Mouse (Mus musculus) cerebellum, adult 11 months (tissue): ENCODE results near the gene Babam2.

Experiments
- DNase-seq: peaks from one replicate; pipeline ENCODE4 v3.0.0; 2022

Gene Babam2

DNA sequence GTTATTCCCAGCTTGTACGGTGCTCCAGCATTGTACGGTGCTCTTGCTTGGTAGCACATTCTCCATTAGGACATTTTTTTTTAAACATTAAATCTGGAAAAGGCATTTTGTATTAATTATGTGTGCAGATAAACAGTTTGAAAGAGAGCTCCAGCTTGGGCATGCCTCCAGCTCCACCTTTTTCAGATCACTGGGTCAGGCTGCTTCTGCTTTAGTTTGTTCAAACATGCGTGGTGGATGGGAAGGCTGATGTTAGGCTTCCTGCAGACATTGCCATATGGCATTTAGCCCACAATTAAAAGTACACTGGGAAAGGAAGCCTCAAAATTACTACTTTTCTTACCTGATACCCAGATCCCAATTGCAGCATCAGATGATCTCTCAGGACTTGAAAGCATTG, 310.9 kb downstream of the Babam2 start:
- DNase-seq = no peak

DNA sequence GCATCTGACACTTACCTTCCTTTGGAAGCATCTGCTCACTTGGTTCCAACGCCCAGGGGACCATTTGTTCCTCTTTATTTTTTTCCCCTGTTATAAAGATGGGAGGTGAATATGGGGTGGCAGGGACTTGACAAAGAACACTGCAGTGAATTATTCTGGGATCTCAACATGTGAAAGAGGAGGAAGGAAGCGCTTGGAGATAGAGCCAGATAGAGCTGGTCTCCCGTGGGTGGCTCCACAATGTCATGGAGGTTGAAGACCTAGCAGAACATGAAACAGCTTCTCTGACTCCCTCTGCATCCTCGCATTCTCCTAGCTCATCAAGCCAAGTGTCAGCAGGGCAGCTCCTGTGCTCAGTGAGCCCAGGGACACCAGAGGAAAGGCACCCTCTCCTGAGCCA, 312.6 kb downstream of the Babam2 start:
- no peak for DNase-seq

DNA sequence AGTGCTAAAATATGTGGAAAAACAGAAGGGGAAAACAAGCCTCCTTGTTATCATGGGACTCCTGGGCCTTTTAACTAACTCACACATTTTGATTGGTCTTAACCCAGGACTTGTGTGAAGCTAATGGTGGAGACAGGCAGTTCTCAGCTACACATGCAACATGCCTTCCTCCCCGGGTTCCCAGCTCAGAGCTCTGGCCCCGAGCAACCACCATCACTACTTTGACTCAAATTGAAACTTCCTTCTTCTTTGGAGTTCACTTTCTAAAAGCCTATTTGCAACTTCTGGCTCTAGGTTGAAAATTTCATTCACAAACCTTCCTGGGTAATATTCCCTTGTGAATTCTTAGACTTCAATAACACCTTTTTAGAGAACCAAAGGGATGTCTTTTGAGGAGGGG, 315.6 kb downstream of the Babam2 start:
- no peak for DNase-seq

DNA sequence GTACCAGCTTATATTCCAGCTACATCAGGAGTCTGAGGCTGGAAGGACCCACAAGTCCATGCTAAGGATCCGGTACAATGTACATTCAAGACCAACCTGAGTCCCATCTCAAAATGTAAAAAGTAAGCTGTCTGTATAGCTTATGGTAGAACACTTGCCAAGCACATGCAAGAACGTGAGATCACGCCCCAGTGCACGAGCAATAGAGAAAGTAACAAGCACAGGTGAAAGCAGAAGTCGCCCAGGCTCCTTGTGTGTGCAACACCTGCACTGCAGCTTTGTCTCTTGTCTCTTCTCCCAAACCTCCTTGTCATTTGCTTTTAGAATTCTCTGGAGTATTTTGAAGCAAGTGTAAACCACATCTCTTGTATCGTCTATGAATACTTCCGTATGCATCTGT, 317.3 kb downstream of the Babam2 start:
- no peak for DNase-seq

DNA sequence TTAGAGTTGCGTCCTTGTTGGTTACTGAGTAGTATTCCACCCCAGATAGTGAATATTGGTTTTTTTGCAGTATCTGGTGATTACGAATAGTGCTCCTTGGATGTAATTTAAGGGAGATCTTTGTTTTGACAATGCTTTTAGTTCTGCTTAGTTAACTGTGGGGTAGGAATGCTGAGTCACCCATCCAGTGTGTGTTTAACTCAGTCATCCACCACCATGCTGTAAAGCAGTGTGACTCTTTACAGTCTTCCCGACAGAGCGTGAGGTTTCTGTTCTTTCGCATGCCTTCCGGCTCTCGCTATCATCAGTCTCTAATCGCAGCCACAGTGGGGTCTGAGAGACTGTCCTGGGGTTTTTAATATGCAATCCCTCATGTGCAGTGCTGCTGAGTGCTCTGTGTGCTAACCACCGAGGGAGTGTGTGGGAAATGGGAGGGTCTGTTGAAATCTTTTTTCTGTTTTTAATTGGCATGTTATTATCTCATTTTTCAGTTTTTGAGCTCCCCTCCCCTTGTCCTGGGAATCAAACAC, 318.5 kb downstream of the Babam2 start:
- no peak for DNase-seq

DNA sequence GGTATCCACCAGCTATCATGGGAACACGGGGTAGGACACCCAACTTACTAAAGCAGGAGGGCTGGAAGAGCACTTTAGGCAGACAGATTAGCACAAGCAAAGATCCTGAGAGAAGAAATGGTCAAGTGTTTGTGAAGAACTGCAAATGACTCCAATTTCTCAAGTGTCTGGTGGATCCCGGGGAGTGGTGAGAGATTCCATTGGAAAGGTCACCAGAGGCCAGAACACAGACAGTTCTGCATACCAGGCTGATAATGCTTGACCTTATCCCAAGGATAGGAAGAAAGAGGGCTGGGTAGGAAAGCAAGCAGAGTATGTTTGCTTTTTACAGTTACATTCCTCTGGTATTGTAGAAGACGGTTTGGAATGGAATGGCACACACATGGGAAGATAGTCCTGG, 320.2 kb downstream of the Babam2 start:
- no peak for DNase-seq

DNA sequence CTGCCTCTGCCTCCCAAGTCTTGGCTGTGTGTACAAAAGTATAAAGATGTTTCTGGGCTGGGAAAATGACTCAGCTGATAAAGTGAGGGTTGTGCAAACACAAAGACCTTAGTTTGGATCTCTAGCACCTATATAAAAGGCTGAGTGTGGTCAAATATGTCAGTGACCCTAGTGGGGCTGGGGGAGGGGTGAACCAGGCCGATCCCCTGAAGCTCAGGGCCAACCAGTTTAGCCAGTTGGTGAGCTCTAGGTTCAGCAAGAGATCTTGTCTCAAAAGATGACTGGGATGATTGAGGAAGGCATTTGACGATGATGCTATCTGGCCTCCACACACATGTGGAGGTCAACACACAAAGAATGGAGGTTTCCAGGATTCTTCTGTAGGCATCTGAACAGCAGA, 320.8 kb downstream of the Babam2 start:
- DNase-seq = no peak

DNA sequence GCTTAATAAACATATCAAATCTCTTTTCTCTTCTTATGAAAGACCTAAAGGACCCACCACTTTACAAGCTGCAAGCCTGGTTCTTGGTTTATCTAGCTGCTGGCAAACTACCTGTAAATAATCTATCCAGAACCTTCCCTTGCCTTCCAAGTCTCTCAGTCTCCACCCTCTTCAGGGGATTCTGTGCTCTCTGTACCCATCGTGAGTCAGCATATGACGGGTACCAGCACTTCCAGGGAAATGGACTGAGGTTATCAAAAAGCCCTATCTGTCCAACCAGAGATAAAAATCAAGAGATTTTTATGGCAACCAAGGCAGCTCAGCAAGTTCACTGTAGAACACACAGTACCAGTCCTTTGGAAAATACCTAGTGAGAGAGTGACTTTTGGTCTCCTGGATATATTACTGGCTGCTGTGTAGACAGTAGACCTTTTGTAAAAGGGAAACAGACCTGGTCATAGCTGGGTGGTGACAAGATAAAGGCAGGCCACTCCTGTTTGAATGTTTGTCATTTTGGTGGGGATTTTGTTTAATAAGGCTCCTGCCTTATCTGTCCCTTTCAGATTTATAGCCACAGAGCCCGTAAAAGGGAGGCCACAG, 332.4 kb downstream of the Babam2 start:
- DNase-seq = no peak

DNA sequence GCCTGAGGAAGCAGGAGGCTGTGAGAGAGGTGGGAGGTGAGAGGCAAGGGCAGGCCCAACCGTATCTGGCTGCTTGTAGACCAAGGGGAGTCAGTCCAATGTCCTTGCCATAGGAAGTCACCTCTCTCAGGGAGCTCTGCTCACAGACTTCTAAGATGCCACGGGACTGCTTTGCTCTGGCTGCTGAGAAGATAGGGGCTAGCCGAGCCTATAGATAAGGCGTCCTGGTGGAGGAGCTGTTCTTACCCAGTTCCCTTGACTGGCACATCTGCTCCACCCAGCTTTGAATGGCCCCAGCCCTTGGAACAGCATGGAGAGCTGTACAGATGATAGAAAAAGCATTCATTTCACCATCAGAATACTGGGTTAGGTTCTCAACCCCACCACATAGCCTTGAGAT, 335.7 kb downstream of the Babam2 start:
- DNase-seq = no peak

DNA sequence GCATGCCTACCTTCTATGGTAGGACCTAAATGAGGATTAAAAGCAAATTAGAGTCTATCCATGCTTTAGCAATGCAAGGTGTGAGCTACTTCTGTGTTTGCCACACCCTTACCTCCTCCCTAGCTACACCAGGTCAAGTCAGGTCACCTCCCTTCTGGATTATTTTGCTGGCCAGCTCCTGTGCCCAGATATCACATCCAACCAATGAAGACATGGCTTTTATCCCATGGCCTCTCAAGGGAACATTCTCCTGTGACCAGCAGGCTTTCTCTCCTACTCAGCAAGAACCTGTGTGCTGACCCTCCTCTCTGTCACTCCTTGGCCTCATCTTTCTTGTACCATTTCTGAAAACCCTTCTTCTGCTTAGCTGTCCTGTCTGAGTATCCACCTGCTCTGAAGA, 336.1 kb downstream of the Babam2 start:
- no peak for DNase-seq

DNA sequence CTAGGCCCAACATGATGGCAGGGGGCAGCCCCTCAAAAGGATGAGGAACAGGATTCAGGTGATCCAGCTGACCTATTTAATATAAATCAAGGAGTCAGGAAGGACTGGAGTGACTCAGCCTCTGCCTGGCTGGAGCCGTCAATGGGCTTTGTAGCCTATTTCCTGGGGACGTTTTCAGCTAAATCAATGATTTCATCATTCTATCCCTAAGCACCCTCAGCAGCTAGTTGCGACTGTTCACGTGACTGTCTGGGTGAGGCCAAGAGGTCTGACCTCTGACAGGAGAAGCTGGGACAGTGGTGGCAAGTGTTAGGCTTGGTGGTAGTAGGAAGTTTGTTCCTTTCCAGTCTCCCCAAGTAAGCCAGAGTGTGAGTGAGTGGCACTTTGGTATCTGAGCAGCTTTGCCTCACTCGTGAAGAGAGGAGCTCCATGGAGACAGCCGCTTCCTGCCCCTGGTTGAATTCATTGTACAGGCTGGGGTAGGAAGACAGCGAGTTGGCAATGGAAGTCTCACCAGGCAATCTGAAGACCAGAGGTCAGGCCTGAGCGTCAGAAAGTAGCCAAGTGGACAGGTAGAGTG, 337.1 kb downstream of the Babam2 start:
- DNase-seq = no peak

DNA sequence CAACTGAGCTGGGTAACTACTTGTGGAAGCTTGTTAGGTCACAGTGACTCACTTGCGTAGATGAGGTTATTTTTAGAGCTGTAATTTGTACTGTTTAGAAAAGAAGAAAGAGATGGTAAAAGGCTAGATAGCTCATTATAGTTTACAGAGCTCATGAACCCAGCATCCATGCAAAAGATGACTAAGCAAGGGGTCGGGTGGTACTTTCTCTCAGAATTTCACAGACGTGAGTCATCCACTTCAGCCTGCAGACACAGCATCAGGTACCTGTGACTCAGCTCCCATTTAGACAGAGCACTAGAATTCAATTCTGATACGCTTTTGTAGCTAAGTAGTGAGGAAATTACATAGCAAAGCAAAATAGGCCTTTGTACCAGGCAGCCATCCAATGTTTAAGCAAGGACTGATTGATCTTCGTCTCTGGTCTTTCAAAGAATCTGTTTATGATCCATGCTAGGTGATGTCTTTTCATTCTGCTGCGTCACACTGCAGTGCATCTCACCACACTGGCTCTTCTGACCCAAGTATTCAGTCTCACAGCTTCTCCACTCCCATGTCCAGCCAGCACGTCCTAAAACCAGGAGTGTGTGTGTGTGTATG, 338.3 kb downstream of the Babam2 start:
- DNase-seq = no peak

DNA sequence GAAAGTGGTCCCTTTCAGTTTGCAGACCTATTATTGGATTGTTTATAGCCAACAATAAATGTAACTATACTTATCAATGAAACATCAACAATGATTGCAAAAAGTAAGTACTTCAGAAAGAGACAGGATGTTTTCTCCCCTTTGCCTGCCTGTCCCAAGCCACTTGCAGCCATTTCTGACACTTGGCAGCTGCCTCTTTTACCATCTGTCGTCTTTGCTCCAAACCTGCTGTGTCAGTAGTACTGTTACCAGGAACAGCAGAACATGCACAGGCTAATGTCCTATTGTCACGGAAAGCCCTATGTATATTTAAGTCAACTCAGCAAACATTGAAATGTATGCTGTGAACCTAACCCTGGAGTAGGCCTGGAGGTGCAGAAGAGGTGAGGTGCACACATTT, 339.4 kb downstream of the Babam2 start:
- DNase-seq = peak; percentile 19

DNA sequence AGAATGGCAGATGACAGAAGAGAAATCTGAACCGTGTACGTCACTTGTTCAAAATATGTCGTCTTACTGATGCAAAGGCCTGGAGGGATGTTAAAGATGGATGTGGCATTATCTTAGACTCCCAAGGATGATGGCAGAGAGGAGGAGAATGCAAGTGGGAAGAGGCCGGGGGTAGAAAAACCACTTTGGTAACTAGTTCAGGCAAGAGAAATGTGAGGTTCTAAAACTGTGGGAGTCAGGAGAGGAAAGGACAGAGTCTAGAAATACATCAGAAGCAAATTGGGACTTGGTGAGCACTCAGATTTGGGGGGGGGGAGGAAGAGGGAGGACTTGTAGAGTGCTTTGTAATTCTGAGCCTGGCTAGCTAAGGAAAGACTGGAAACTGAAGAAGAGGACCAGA, 340.1 kb downstream of the Babam2 start:
- no peak for DNase-seq

DNA sequence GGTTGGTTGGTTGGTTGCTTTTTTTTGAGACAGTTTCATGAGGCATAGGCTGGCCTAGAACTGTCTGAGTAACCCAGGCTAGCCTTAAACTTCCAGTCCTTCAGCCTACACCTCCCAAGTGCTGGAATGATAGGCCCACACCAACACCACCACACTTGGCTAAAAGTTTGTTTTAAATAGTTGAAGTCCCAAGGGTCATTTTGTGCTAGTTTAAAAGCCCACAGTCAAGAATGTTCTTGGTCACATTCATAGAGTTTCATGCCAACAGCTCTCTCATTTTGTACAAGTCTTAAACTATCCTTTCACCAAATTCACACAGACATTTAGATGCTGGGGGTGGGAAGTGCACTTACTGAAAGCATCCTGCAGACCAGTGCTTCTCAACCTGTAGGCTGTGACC, 341.5 kb downstream of the Babam2 start:
- DNase-seq = no peak

DNA sequence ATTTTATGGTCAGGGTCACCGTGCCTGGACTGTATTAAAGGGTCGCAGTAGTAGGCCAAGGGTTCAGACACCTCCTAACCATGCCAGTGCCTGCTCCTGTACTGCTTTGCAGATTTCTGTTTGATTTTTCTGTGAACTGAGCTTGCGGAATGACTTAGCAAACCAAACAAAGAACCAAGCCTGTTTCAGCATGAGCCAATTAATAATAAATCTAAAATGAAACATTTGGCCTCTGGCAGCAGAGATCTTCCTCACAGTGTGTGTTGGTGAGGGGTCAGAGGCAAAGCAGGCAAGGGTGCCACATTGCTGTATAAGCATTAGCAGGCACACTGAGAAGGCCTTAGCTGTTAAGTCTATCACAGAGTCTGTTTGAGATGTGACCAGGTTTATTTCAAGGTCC, 342.0 kb downstream of the Babam2 start:
- no peak for DNase-seq

DNA sequence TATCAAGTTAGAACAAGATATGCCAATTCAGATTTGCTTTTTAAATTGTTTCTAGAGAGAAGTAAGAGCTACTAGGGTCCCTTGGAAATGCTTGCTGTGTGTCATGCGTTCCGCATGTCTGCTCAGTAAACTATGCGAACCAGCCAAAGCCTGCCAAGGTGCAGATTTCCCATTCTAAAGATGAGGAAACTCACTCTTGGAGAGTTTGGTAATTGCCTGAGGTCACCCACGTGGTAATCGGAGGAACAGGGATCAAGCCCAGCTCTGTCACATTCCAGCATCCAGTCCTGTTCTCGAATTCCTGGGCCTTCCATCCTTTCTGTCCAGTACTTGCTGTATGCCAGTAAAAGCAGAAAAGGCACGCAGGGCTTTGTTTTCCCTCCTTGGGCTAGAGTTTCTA, 345.7 kb downstream of the Babam2 start:
- no peak for DNase-seq

DNA sequence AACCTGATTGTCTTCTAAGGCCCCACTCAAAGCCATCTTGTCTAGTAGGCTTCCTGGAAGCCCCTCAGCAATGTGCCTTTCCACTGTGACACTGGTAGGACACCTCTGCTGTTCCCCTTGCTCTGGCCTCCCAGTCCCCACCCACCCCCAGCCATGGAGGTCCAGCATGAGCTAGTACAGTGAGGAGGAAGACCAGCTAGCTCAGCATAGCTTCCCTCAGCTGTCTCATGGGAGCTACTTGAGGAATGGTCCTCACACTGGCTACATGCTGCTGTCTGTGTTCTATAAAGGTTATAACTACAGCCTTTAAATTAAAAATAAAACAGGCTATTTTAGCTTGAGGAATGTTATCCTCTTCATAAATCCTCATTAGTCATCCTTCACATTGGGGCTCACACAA, 346.5 kb downstream of the Babam2 start:
- DNase-seq = no peak

DNA sequence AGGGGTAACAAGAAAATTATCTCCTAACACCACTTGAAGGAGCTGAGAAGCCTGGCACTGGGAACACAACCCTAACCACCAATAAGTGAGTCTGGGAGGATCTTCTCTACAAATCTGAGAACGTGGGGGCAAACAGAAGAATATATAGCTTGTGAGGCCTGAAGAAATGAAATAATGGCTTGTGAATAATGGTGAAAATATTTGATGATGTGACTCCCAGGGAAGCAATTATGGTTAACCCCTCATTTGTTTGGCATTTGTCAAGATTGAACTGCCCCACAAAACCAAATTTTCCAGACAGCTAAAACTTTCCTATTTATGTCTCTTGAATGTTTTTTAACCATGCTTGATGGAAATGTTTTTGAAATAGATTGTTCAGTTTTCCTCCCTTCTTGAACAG, 354.4 kb downstream of the Babam2 start:
- no peak for DNase-seq

DNA sequence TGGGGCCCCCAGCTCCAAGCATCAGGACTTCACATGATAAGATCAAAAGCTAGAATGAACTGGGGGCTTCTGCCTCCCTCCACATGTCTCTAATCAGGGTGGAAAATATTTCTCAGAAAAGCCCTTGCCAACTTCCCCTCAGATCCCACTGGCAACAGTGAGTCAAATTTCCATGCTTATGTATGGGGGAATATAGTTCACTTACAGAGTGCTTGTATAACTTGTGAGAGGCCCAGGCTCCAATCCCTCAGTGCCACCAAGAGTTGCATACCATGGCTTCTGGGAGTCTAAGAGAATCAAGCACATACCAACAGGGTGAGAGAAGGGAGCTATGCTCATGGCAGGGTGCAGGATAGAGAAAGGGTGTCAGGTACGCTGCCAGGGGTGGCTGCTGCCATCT, 355.0 kb downstream of the Babam2 start:
- DNase-seq = no peak

DNA sequence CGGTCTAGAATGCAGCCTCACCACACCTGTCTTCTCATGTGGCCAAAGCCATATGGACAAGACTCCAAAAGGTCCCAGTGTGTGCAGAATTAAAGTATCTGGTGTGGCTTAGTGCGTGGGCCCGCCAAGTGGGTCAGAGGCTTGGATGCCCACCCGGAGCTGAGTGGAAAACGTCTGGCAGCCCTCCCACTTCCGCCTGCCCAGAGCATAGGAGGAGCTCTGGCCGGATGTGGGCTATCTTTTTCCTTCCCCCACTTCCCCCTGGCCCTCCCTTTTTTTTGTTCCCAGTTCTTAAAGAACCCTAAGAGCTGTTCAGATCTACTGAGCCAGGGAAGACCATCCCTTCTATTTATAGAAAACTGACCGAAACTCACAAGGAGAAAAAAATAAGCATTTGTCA, 356.0 kb downstream of the Babam2 start:
- DNase-seq = no peak

DNA sequence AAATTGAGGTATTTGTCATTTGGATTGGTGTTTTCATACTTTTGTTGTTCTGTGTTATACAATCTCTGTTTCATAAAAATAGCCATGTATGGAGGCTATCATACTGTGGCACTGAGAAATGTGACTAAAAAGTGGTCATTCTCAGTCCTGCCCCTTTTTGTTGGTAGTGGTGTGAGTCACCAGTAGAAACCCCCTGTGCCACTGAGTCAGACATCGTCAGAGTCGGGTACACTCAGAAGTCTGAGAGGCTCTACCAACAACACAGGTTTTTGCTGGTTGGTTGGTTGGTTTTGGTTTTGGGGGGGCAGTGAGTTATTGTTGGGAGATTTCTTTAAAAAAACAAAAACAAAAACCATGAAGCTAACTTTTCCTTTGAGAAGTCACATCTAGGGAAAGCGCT, 358.2 kb downstream of the Babam2 start:
- no peak for DNase-seq

DNA sequence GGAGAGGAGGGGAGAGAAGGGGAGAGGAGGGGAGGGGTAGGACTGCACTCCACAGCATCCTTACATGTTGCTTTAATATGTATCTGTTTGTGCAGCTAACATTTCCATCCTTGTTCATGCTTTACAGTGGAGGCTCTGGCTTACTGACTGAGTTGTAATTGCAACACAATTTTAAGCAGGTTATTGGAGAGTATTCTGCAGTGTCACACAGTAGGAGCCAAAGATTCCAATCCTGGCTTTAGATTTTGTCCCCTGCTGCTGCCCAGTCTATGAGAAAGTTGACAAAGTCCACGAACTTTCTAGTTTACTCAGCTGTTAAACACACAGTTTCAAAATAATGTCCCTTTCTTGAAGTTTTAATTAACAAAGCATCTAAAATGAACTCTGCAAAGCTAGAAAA, 358.6 kb downstream of the Babam2 start:
- DNase-seq = no peak

DNA sequence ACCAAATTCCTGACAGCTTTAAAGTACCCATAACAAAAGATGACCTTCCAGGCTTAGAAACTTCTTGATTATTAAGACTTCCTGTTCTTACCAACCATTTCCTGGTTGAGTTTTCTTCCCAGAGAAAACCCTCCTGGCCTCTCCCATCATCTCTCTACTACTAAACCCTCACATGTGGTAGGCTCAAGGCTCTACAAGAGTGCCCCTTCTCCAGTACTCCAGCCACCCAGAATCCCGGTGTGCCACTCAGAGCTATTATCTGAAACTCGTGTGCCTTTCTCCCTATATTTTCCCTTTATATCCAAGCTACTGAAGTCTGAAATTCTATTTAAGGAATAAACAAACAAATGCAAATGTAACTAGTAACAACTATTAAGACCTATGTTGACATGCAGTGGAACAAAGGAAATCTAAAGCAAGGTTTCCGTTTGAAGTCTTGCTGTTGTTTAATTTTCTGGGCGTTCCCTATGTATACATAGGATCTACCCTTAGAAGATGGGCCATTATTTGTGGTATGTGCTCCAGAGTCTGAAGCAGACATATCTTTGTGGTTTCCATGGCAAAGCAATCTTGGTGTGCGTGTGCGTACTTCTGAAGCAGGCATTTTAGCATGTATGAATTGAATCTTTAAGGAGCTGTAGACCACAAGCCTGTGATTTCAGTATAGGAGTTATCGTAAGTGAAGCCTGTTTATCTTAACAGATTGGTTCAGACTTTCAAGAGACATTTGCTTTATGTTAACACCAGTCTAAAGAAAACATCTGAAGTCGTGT, 361.2 kb downstream of the Babam2 start:
- DNase-seq = no peak
